Mouse (Mus musculus) lung, postnatal 36 days (tissue): ENCODE results near the gene Npy4r.
A peak's percentile ranks its signal among the peaks of the same experiment; 100 is the strongest.

Experiments used
- DNase-seq: peaks from one replicate; pipeline ENCODE4 v3.0.0; 2022; ENCODE audit warnings: mixed read lengths

Npy4r gene

GRCm38 (mm10) chr14:34119046-34119723 lies 33.1 kb downstream of the Npy4r start:
- no peak for DNase-seq

GRCm38 (mm10) chr14:34114311-34114710 lies 38.0 kb downstream of the Npy4r start:
- no peak for DNase-seq

- DNase-seq = no peak
Measured at GRCm38 (mm10) chr14:34107594-34107993, 44.7 kb downstream of the Npy4r start.

GRCm38 (mm10) chr14:34106389-34107062 lies 45.8 kb downstream of the Npy4r start:
- peak; percentile 62 for DNase-seq

GRCm38 (mm10) chr14:34104892-34105291 lies 47.4 kb downstream of the Npy4r start:
- DNase-seq = peak; percentile 87

- no peak for DNase-seq
Measured at GRCm38 (mm10) chr14:34103855-34104254, 48.4 kb downstream of the Npy4r start.

- no peak for DNase-seq
Measured at GRCm38 (mm10) chr14:34102601-34103000, 49.7 kb downstream of the Npy4r start, which contains the start of gene A630023A22Rik. A630023A22Rik (minus strand) TSS chr14:34102754.

- no peak for DNase-seq
Measured at GRCm38 (mm10) chr14:34096161-34096560, 56.1 kb downstream of the Npy4r start.
